Mouse (Mus musculus): ENCODE data around the gene Gm4553. TPM values are rescaled to one million over a fixed set of nuclear protein-coding genes. Genes with fewer than 3 reads are reported as not detected.
"Not testable (repeated sequence)": the region's sequence is repeated elsewhere in the genome, so short reads cannot be mapped to it uniquely, and the experiment has no call there.

Gene Gm4553
- polyA plus RNA-seq (2015; fragmentation: Nextera tagmentation; extraction: Ambion mirVana), result not detected in 2 replicates

- H3K9ac ChIP-seq (replicated peaks; ENCODE audit: low read depth, low read length); H3K4me3 ChIP-seq (replicated peaks; ENCODE audit: low read length); ATAC-seq; H3K4me1 ChIP-seq (replicated peaks; ENCODE audit: control insufficient read depth, insufficient read depth, low read length); H3K36me3 ChIP-seq (ENCODE audit: control insufficient read depth, insufficient read depth); H3K9me3 ChIP-seq (ENCODE audit: control insufficient read depth, low read length); H3K27me3 ChIP-seq (replicated peaks; ENCODE audit: control insufficient read depth, insufficient read depth, low read length); H3K4me2 ChIP-seq (ENCODE audit: low read length); H3K27ac ChIP-seq (ENCODE audit: low read length): not testable (repeated sequence)
These were observed at the start of gene Gm4553 for GRCm38 (mm10) chr7:142165639-142166038. Gene Gm4553 (minus strand): TSS chr7:142165739.

DNA sequence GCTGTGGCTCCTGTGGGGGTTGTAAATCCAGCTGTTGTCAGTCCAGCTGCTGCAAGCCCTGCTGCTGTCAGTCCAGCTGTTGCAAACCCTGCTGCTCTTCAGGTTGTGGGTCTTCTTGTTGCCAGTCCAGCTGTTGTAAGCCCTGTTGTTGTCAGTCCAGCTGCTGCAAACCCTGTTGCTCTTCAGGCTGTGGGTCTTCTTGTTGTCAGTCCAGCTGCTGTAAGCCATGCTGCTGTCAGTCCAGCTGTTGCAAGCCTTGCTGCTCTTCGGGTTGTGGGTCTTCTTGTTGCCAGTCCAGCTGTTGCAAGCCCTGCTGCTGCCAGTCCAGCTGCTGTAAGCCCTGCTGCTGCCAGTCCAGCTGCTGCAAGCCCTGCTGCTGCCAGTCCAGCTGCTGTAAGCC is 46.6 kb upstream of the Gm4553 start:
- not testable (repeated sequence) for H3K27ac ChIP-seq (ENCODE audit: low read length); H3K4me1 ChIP-seq (replicated peaks; ENCODE audit: control insufficient read depth, insufficient read depth, low read length); H3K27me3 ChIP-seq (replicated peaks; ENCODE audit: control insufficient read depth, insufficient read depth, low read length); H3K36me3 ChIP-seq (ENCODE audit: control insufficient read depth, insufficient read depth); H3K4me3 ChIP-seq (replicated peaks; ENCODE audit: low read length); H3K9me3 ChIP-seq (ENCODE audit: control insufficient read depth, low read length); H3K9ac ChIP-seq (replicated peaks; ENCODE audit: low read depth, low read length); H3K4me2 ChIP-seq (ENCODE audit: low read length); ATAC-seq
- 41% methylated on average over 1 of the region's 1 CpGs for WGBS

- H3K27me3 ChIP-seq (replicated peaks; ENCODE audit: control insufficient read depth, insufficient read depth, low read length), result no peaks in the 10 kb centered on the region
- H3K27ac ChIP-seq (ENCODE audit: low read length), result no peak within 1 kb of the TSS
- H3K4me3 ChIP-seq (replicated peaks; ENCODE audit: low read length), result no peak within 1 kb of the TSS
- H3K9ac ChIP-seq (replicated peaks; ENCODE audit: low read depth, low read length), result no peak within 1 kb of the TSS
- no peak within 1 kb of the TSS for H3K4me2 ChIP-seq (ENCODE audit: low read length)
- H3K9me3 ChIP-seq (ENCODE audit: control insufficient read depth, low read length), result no peaks in the 10 kb centered on the region
- 70% methylated on average over 1 of the region's 1 CpGs for WGBS
- H3K4me1 ChIP-seq (replicated peaks; ENCODE audit: control insufficient read depth, insufficient read depth, low read length), result no peaks in the 10 kb centered on the region
- H3K36me3 ChIP-seq (ENCODE audit: control insufficient read depth, insufficient read depth), result no peaks in the 10 kb centered on the region
- no peak for ATAC-seq
These were observed 46.0 kb upstream of the Gm4553 start, which contains the start of gene Gm7579 for GRCm38 (mm10) chr7:142211559-142211958. Gene Gm7579 (plus strand): TSS chr7:142211859.

DNA sequence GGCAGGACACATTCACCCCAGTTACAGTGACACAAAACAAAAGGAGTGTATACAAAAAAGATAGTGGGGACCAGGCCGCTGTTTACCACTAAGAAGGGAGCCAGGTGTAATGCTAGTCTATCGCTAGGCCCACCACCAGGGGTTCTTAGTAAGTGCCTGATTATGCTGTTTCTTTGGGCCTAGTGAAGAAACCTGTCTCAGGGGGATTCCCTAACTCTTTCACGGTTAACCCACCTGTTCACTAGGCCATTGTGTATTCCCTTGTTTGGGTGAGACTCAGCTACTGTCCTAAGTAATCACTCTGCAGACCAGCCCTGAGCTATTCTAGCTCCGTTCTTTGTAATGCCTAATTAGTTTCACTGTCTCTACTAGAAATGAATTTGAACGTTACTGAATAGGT is 41.4 kb upstream of the Gm4553 start:
- not testable (repeated sequence) for H3K9ac ChIP-seq (replicated peaks; ENCODE audit: low read depth, low read length); H3K27me3 ChIP-seq (replicated peaks; ENCODE audit: control insufficient read depth, insufficient read depth, low read length); H3K4me2 ChIP-seq (ENCODE audit: low read length); H3K27ac ChIP-seq (ENCODE audit: low read length); H3K36me3 ChIP-seq (ENCODE audit: control insufficient read depth, insufficient read depth); H3K4me1 ChIP-seq (replicated peaks; ENCODE audit: control insufficient read depth, insufficient read depth, low read length); ATAC-seq; H3K4me3 ChIP-seq (replicated peaks; ENCODE audit: low read length); H3K9me3 ChIP-seq (ENCODE audit: control insufficient read depth, low read length)
- WGBS, result 55% methylated on average over 5 of the region's 5 CpGs

DNA sequence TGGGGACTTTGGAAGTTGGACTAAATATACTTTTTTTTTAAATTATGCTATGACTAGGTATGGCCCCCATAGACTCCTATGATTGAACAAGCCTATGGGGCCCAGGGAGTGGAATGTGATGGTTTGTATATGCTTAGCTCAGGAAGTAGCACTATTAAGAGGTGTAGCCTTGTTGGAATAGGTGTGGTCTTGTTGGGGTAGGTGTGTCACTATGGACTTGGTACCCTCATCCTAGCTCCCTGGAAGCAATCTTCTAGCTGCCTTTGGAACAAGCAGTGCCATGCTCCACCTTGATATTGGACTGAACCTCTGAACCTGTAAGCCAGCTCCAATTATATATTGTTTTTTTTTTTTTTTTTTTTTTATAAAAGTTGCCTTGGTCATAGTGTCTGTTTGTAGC is 39.9 kb upstream of the Gm4553 start:
- no peaks in the 10 kb centered on the region for H3K9me3 ChIP-seq (ENCODE audit: control insufficient read depth, low read length)
- H3K36me3 ChIP-seq (ENCODE audit: control insufficient read depth, insufficient read depth), result no peaks in the 10 kb centered on the region
- no peak overlapping the region for H3K9ac ChIP-seq (replicated peaks; ENCODE audit: low read depth, low read length)
- no peak overlapping the region for H3K4me2 ChIP-seq (ENCODE audit: low read length)
- no peak for ATAC-seq
- H3K27me3 ChIP-seq (replicated peaks; ENCODE audit: control insufficient read depth, insufficient read depth, low read length), result 0 out of 2 replicates have a peak, but pooled peaks cover 2% of the 10 kb centered on the region
- H3K27ac ChIP-seq (ENCODE audit: low read length), result no peak overlapping the region
- H3K4me1 ChIP-seq (replicated peaks; ENCODE audit: control insufficient read depth, insufficient read depth, low read length), result no peaks in the 10 kb centered on the region
- no peak overlapping the region for H3K4me3 ChIP-seq (replicated peaks; ENCODE audit: low read length)

GRCm38 (mm10) chr7:142201064-142201463 is 35.5 kb upstream of the Gm4553 start, which contains the start of gene Krtap5-3:
Gene Krtap5-3 (plus strand): TSS chr7:142201364.
- Histone ChIP-seq H3K4me2 (ENCODE audit: low read length) (no peak within 1 kb of the TSS), H3K9ac (replicated peaks; ENCODE audit: low read depth, low read length) (no peak within 1 kb of the TSS), H3K27ac (ENCODE audit: low read length) (no peak within 1 kb of the TSS), H3K4me1 (replicated peaks; ENCODE audit: control insufficient read depth, insufficient read depth, low read length) (no peaks in the 10 kb centered on the region), H3K9me3 (ENCODE audit: control insufficient read depth, low read length) (no peaks in the 10 kb centered on the region), H3K27me3 (replicated peaks; ENCODE audit: control insufficient read depth, insufficient read depth, low read length) (0 out of 2 replicates have a peak, but pooled peaks cover 2% of the 10 kb centered on the region), H3K4me3 (replicated peaks; ENCODE audit: low read length) (no peak within 1 kb of the TSS), H3K36me3 (ENCODE audit: control insufficient read depth, insufficient read depth) (no peaks in the 10 kb centered on the region)
- 79% methylated on average over 1 of the region's 1 CpGs for WGBS
- ATAC-seq, result no peak

- no peaks in the 10 kb centered on the region for H3K9me3 ChIP-seq (ENCODE audit: control insufficient read depth, low read length)
- 75% methylated on average over 2 of the region's 2 CpGs for WGBS
- no peak for ATAC-seq
- no peak overlapping the region for H3K4me2 ChIP-seq (ENCODE audit: low read length)
- no peaks in the 10 kb centered on the region for H3K36me3 ChIP-seq (ENCODE audit: control insufficient read depth, insufficient read depth)
- no peak overlapping the region for H3K9ac ChIP-seq (replicated peaks; ENCODE audit: low read depth, low read length)
- no peaks in the 10 kb centered on the region for H3K4me1 ChIP-seq (replicated peaks; ENCODE audit: control insufficient read depth, insufficient read depth, low read length)
- no peak overlapping the region for H3K4me3 ChIP-seq (replicated peaks; ENCODE audit: low read length)
- H3K27ac ChIP-seq (ENCODE audit: low read length), result no peak overlapping the region
- 0 out of 2 replicates have a peak, but pooled peaks cover 2% of the 10 kb centered on the region for H3K27me3 ChIP-seq (replicated peaks; ENCODE audit: control insufficient read depth, insufficient read depth, low read length)
These were observed 33.2 kb upstream of the Gm4553 start for GRCm38 (mm10) chr7:142198748-142199147.

GRCm38 (mm10) chr7:142190289-142190688 is 24.8 kb upstream of the Gm4553 start, which contains the start of gene Gm10153:
Gene Gm10153 (minus strand): TSS chr7:142190389.
- Histone ChIP-seq H3K4me3 (replicated peaks; ENCODE audit: low read length) (no peak within 1 kb of the TSS), H3K27me3 (replicated peaks; ENCODE audit: control insufficient read depth, insufficient read depth, low read length) (no peaks in the 10 kb centered on the region), H3K9ac (replicated peaks; ENCODE audit: low read depth, low read length) (no peak within 1 kb of the TSS), H3K4me2 (ENCODE audit: low read length) (no peak within 1 kb of the TSS), H3K27ac (ENCODE audit: low read length) (no peak within 1 kb of the TSS), H3K36me3 (ENCODE audit: control insufficient read depth, insufficient read depth) (no peaks in the 10 kb centered on the region), H3K9me3 (ENCODE audit: control insufficient read depth, low read length) (no peaks in the 10 kb centered on the region), H3K4me1 (replicated peaks; ENCODE audit: control insufficient read depth, insufficient read depth, low read length) (no peaks in the 10 kb centered on the region)
- 54% methylated on average over 2 of the region's 2 CpGs for WGBS
- ATAC-seq, result no peak

DNA sequence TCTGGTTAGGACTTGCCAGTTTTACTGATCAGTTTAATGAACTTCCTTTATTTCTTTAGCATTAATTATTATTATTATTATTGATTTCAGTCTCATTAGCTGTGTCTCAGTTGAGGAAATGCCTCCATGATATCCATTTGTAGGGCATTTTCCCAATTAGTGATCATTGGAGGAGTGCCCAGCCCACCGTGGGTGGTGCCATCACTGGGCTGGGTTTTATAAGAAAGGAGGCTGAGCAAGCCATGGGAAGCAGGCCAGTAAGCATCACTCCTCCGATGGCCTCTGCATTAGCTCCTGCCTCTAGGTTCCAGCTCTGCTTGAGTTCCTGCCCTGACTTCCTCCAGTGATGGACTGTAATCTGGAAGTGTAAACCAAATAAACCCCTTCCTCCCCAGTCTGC is 22.6 kb upstream of the Gm4553 start:
- no peaks in the 10 kb centered on the region for H3K4me1 ChIP-seq (replicated peaks; ENCODE audit: control insufficient read depth, insufficient read depth, low read length)
- no peaks in the 10 kb centered on the region for H3K36me3 ChIP-seq (ENCODE audit: control insufficient read depth, insufficient read depth)
- H3K27me3 ChIP-seq (replicated peaks; ENCODE audit: control insufficient read depth, insufficient read depth, low read length), result no peaks in the 10 kb centered on the region
- H3K9me3 ChIP-seq (ENCODE audit: control insufficient read depth, low read length), result no peaks in the 10 kb centered on the region
- 32% methylated on average over 2 of the region's 2 CpGs for WGBS
- H3K4me2 ChIP-seq (ENCODE audit: low read length), result no peak overlapping the region
- no peak overlapping the region for H3K4me3 ChIP-seq (replicated peaks; ENCODE audit: low read length)
- no peak for ATAC-seq
- no peak overlapping the region for H3K9ac ChIP-seq (replicated peaks; ENCODE audit: low read depth, low read length)
- H3K27ac ChIP-seq (ENCODE audit: low read length), result no peak overlapping the region

GRCm38 (mm10) chr7:142181021-142181420 is 15.5 kb upstream of the Gm4553 start:
- H3K27me3 ChIP-seq (replicated peaks; ENCODE audit: control insufficient read depth, insufficient read depth, low read length), result no peaks in the 10 kb centered on the region
- no peaks in the 10 kb centered on the region for H3K36me3 ChIP-seq (ENCODE audit: control insufficient read depth, insufficient read depth)
- 47% methylated on average over 1 of the region's 1 CpGs for WGBS
- no peak overlapping the region for H3K4me3 ChIP-seq (replicated peaks; ENCODE audit: low read length)
- no peak for ATAC-seq
- no peaks in the 10 kb centered on the region for H3K4me1 ChIP-seq (replicated peaks; ENCODE audit: control insufficient read depth, insufficient read depth, low read length)
- H3K4me2 ChIP-seq (ENCODE audit: low read length), result no peak overlapping the region
- no peak overlapping the region for H3K27ac ChIP-seq (ENCODE audit: low read length)
- H3K9ac ChIP-seq (replicated peaks; ENCODE audit: low read depth, low read length), result no peak overlapping the region
- H3K9me3 ChIP-seq (ENCODE audit: control insufficient read depth, low read length), result no peaks in the 10 kb centered on the region

All from forebrain, embryonic 16.5 days (tissue).